Mouse (Mus musculus) mesoderm, embryonic 11.5 days (tissue): ENCODE measurements around the gene Synj1.

Experiments used
- DNase-seq: peaks from one replicate; pipeline ENCODE4 v3.0.0-alpha.2; 2012; ENCODE audit warnings: low read depth, low spot score

The Synj1 gene

DNA sequence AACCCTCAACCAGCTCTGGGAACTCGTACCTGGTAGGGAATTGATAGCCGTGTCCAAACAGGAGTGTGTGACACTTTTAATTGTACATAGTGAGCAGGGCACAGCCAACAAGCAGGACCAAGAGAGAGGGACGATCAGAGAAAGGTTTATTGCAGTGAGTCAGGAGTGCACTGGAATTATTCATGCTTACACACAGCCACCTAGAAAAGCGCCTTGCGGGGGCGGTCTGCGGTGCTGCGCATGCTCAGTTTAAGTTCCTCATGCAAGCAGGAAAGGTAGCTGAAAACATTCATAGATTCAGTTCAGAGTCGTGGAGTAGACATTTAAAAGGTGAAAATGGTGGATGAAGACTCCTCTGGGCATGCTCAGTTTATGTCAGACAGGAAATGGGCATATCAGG lies 120.4 kb downstream of the Synj1 start:
- no peak for DNase-seq
